In genomic region chr9:96696141-96696561, GRCm38 (mm10) we compare ENCODE assay signal across 8 mouse cellular contexts. TPM values are rescaled to one million over a fixed set of nuclear protein-coding genes. Genes with fewer than 3 reads are reported as not detected.
DNase-seq lines count a peak whose midpoint lies in the region.

No protein-coding gene starts in this region.

- DNase-seq in left cerebral cortex, adult 11 months (ENCODE audit: low spot score): peak; percentile 75
- DNase-seq in left cerebral cortex, postnatal 4 days: no peak
- peak; percentile 78 to 88 for DNase-seq in frontal cortex, postnatal 36 days (ENCODE audit: low spot score in 2 of 2)
- DNase-seq in layer of hippocampus, postnatal 36 days: peak; percentile 65 to 75
- DNase-seq in thymus, adult 18-20 months: peak; percentile 29 to 51
- DNase-seq in cerebellum, postnatal 4 days (ENCODE audit: low spot score in 2 of 2): no peak
- no peak for DNase-seq in adrenal gland, postnatal 10 days
- no peak for DNase-seq in cerebellum, adult 8-10 months

- intact Hi-C loops in left cerebral cortex, postnatal 4 days (cut with DNase I): no loop called here

RNA-seq across cellular contexts. Expression of gene Zbtb38, which starts 56.5 kb away (rescaled TPM):
- 10 to 100 TPM; 65.6 to 66.3 TPM for total RNA-seq in left cerebral cortex, postnatal 4 days (2021)
- total RNA-seq in layer of hippocampus, postnatal 36 days (2021): 10 to 100 TPM; 56.4 to 63.4 TPM
- 10 to 100 TPM; 35.7 to 37.8 TPM for total RNA-seq in adrenal gland, postnatal 10 days (2021)

Comparison
In these comparisons a context has a peak if more than half of its experiments do, and no peak if none do; other contexts are left out.
1. DNase-seq: peak in left cerebral cortex, adult 11 months (single experiment), frontal cortex, postnatal 36 days (2 of 2), layer of hippocampus, postnatal 36 days (2 of 2) and thymus, adult 18-20 months (2 of 2); none in left cerebral cortex, postnatal 4 days (single experiment), cerebellum, postnatal 4 days (0 of 2), adrenal gland, postnatal 10 days (single experiment) and cerebellum, adult 8-10 months (single experiment).